Mouse (Mus musculus): ENCODE measurements around the gene Ccdc121. TPM values are rescaled to one million over a fixed set of nuclear protein-coding genes. Genes with fewer than 3 reads are reported as not detected.
A peak's percentile ranks its signal among the peaks of the same experiment; 100 is the strongest.

Gene Ccdc121
- total and polyA plus RNA-seq, 3 experiments: not detected

GRCm38 (mm10) chr1:181466040-181466439, 45.2 kb downstream of the Ccdc121 start:
- no peak overlapping the region for H3K4me3 ChIP-seq (replicated peaks in 1 of 3; ENCODE audit: low read depth in 2 of 3, low read length in 2 of 3, poor library complexity in 1 of 3)
- DNase-seq (ENCODE audit: extremely low read depth): no peak
- TF ChIP-seq POLR2AphosphoS2 (IDR thresholded peaks at IDR 0.05; ENCODE audit: low read depth, low read length): no peak
- TF ChIP-seq NELFE (IDR thresholded peaks at IDR 0.05; ENCODE audit: low read depth, low read length): no peak
- TF ChIP-seq ZMIZ1 (IDR thresholded peaks at IDR 0.05; ENCODE audit: low read depth, low read length): no peak
- H3K4me1 ChIP-seq (ENCODE audit: control insufficient read depth in 1 of 2, insufficient read depth in 2 of 2): peaks cover 0 to 17% of the 10 kb centered on the region in 2 experiments; a peak in 2 of 4 replicates
- no peak overlapping the region for H3K27ac ChIP-seq (ENCODE audit: insufficient read depth, low read depth)
- H3K4me2 ChIP-seq (ENCODE audit: insufficient read depth, low read depth, poor library complexity, severe bottlenecking): no peak overlapping the region
- no peaks in the 10 kb centered on the region for H3K27me3 ChIP-seq (replicated peaks)
- H3K9me3 ChIP-seq (replicated peaks; ENCODE audit: low read length): no peaks in the 10 kb centered on the region
- in situ Hi-C loops (cut with MboI; ENCODE audit: low pct_ligation_motif_present, low pct_unique_long_range_greater_than_20kb, low sequenced_read_pairs) (no loop called here), dilution Hi-C loops (cut with MboI; ENCODE audit: extremely low pct_ligation_motif_present, extremely low pct_unique_long_range_greater_than_20kb, low sequenced_read_pairs) (no loop called here)
- no peak overlapping the region for H3K9ac ChIP-seq (ENCODE audit: insufficient read depth, low read depth)
- H3K36me3 ChIP-seq (replicated peaks in 1 of 2; ENCODE audit: control insufficient read depth in 1 of 2, insufficient read depth in 1 of 2, low read length in 1 of 2): no peaks in the 10 kb centered on the region
- H3K79me2 ChIP-seq (replicated peaks; ENCODE audit: control insufficient read depth, extremely low read depth, insufficient read depth, poor library complexity, severe bottlenecking): no peaks in the 10 kb centered on the region

- Histone ChIP-seq H3K4me2 (ENCODE audit: insufficient read depth, low read depth, poor library complexity, severe bottlenecking) (no peak overlapping the region), H3K9ac (ENCODE audit: insufficient read depth, low read depth) (no peak overlapping the region), H3K9me3 (replicated peaks; ENCODE audit: low read length) (no peaks in the 10 kb centered on the region), H3K36me3 (replicated peaks in 1 of 2; ENCODE audit: control insufficient read depth in 1 of 2, insufficient read depth in 1 of 2, low read length in 1 of 2) (no peaks in the 10 kb centered on the region), H3K27me3 (replicated peaks) (no peaks in the 10 kb centered on the region), H3K79me2 (replicated peaks; ENCODE audit: control insufficient read depth, extremely low read depth, insufficient read depth, poor library complexity, severe bottlenecking) (no peaks in the 10 kb centered on the region), H3K27ac (ENCODE audit: insufficient read depth, low read depth) (no peak overlapping the region), H3K4me1 (ENCODE audit: control insufficient read depth in 1 of 2, insufficient read depth in 2 of 2) (peaks cover 0 to 24% of the 10 kb centered on the region in 2 experiments; a peak in 2 of 4 replicates), H3K4me3 (replicated peaks in 1 of 3; ENCODE audit: low read depth in 2 of 3, low read length in 2 of 3, poor library complexity in 1 of 3) (no peak overlapping the region)
- dilution Hi-C loops (cut with MboI; ENCODE audit: extremely low pct_ligation_motif_present, extremely low pct_unique_long_range_greater_than_20kb, low sequenced_read_pairs): no loop called here
- peak; percentile 48 for DNase-seq (ENCODE audit: extremely low read depth)
- no peak for TF ChIP-seq USF2 (conservative IDR thresholded peaks at IDR 0.05; ENCODE audit: low read depth, low read length)
- TF ChIP-seq IRF4 (IDR thresholded peaks at IDR 0.05; ENCODE audit: low read depth, low read length): no peak
- no peak for TF ChIP-seq NELFE (IDR thresholded peaks at IDR 0.05; ENCODE audit: low read depth, low read length)
- TF ChIP-seq JUN (IDR thresholded peaks at IDR 0.05; ENCODE audit: insufficient read depth, low read depth, low read length): no peak
- TF ChIP-seq ZMIZ1 (IDR thresholded peaks at IDR 0.05; ENCODE audit: low read depth, low read length): no peak
- no peak for TF ChIP-seq UBTF (IDR thresholded peaks at IDR 0.05; ENCODE audit: low read depth, low read length)
- no peak for TF ChIP-seq BHLHE40 (IDR thresholded peaks at IDR 0.05; ENCODE audit: low read depth, low read length)
- peak; percentile 59 for TF ChIP-seq RAD21 (IDR thresholded peaks at IDR 0.05; ENCODE audit: low read depth, low read length)
- TF ChIP-seq MAZ (IDR thresholded peaks at IDR 0.05; ENCODE audit: low read depth, low read length): no peak
- no peak for TF ChIP-seq CHD1 (IDR thresholded peaks at IDR 0.05; ENCODE audit: low read depth, low read length)
- no peak for TF ChIP-seq POLR2AphosphoS2 (IDR thresholded peaks at IDR 0.05; ENCODE audit: low read depth, low read length)
- no peak for TF ChIP-seq PAX5 (IDR thresholded peaks at IDR 0.05; ENCODE audit: low read length)
- peak; percentile 82 for TF ChIP-seq SMC3 (IDR thresholded peaks at IDR 0.05; ENCODE audit: low read depth, low read length)
- no peak for TF ChIP-seq SIN3A (IDR thresholded peaks at IDR 0.05; ENCODE audit: low read length)
- no peak for TF ChIP-seq HCFC1 (IDR thresholded peaks at IDR 0.05; ENCODE audit: low read depth, low read length)
- TF ChIP-seq ELF1 (IDR thresholded peaks at IDR 0.05; ENCODE audit: low read depth, low read length): no peak
- no peak for TF ChIP-seq NRF1 (IDR thresholded peaks at IDR 0.05; ENCODE audit: low read depth, low read length)
- no peak for TF ChIP-seq GABPA (IDR thresholded peaks at IDR 0.05; ENCODE audit: insufficient replicate concordance, low read depth, low read length)
- no peak for TF ChIP-seq MXI1 (IDR thresholded peaks at IDR 0.05; ENCODE audit: low read depth, low read length)
- TF ChIP-seq EP300 (IDR thresholded peaks at IDR 0.05; ENCODE audit: low read length): no peak
- TF ChIP-seq CTCF (conservative IDR thresholded peaks at IDR 0.05 in 1 of 2, IDR thresholded peaks at IDR 0.05 in 1 of 2; ENCODE audit: low read depth in 2 of 2, low read length in 2 of 2): peak; percentile 63 to 78
- in situ Hi-C loops (cut with MboI; ENCODE audit: low pct_ligation_motif_present, low pct_unique_long_range_greater_than_20kb, low sequenced_read_pairs): no loop called here
Measured at GRCm38 (mm10) chr1:181465027-181465426, 46.2 kb downstream of the Ccdc121 start.

Data from CH12.LX (cell line).